Mouse (Mus musculus) T-cell, adult 66 days (primary cell): ENCODE measurements around the gene Tomm20. TPM values are rescaled to one million over a fixed set of nuclear protein-coding genes. Genes with fewer than 3 reads are reported as not detected.

Experiments used
- total RNA-seq, 2 experiments: library from RNA; stranded (reverse); gene quantifications; 3 replicates in 1 of 2; 4 replicates in 1 of 2; pipeline ENCODE4 v1.2.4; 2023

The Tomm20 gene
- total RNA-seq = 100 to 1,000 TPM; 126 to 145 TPM

GRCm38 (mm10) chr8:126945730-126946163 is at the start of gene Tomm20:
Gene Tomm20, minus strand, starts transcription at chr8:126945844.

GRCm38 (mm10) chr8:126970579-126971313 is 25.1 kb upstream of the Tomm20 start, which contains the start of gene Rbm34:
Gene Rbm34, minus strand, starts transcription at chr8:126971071.

Other genes with a start within 250 kb of the Tomm20 start
- gene Rbm34, start 25.2 kb upstream of the Tomm20 start, total RNA-seq = 10 to 100 TPM; 24.6 to 26.3 TPM
- not detected for gene Pard3, start 118.0 kb upstream of the Tomm20 start, total RNA-seq